Mouse (Mus musculus) hindbrain, embryonic 16.5 days (tissue): ENCODE measurements around the gene Zfp385b. TPM values are rescaled to one million over a fixed set of nuclear protein-coding genes. Genes with fewer than 3 reads are reported as not detected.

ENCODE experiments used
- ATAC-seq: fragments of 200-750 bp; cut with Nextera tagmentation; 2 replicates; pipeline ENCODE4 v1.8.0; 2017; ENCODE audit warnings: moderate TSS enrichment, moderate library complexity
- H3K27ac ChIP-seq: fragments of 300-500 bp; sonication (generic); 2 replicates; pipeline ENCODE4 v1.5.1; 2014; ENCODE audit warnings: low read depth, mild to moderate bottlenecking, control low read depth, low read length, moderate library complexity
- H3K27me3 ChIP-seq: fragments of 300-500 bp; sonication (generic); replicated peaks from 2 replicates; pipeline ENCODE4 v1.6.1; 2014; ENCODE audit warnings: low read length; ENCODE audit not compliant: control insufficient read depth, insufficient read depth
- H3K36me3 ChIP-seq: fragments of 300-500 bp; sonication (generic); 2 replicates; pipeline ENCODE4 v1.6.1; 2014; ENCODE audit warnings: mild to moderate bottlenecking, low read length, moderate library complexity, mixed read lengths; ENCODE audit not compliant: control insufficient read depth, insufficient read depth
- H3K4me1 ChIP-seq: fragments of 300-500 bp; sonication (generic); 2 replicates; pipeline ENCODE4 v1.6.1; 2014; ENCODE audit warnings: low read depth, low read length; ENCODE audit not compliant: control insufficient read depth, insufficient read depth
- H3K4me2 ChIP-seq: fragments of 300-500 bp; sonication (generic); 2 replicates; pipeline ENCODE4 v1.6.1; 2014; ENCODE audit warnings: mild to moderate bottlenecking, low read length, control low read depth, moderate library complexity
- H3K4me3 ChIP-seq: fragments of 300-500 bp; sonication (generic); 2 replicates; pipeline ENCODE4 v1.5.1; 2014; ENCODE audit warnings: mild to moderate bottlenecking, low read length, control low read depth, moderate library complexity
- H3K9ac ChIP-seq: fragments of 300-500 bp; sonication (generic); 2 replicates; pipeline ENCODE4 v1.6.1; 2014; ENCODE audit warnings: low read depth, mild to moderate bottlenecking, control low read depth, low read length, moderate library complexity
- H3K9me3 ChIP-seq: fragments of 300-500 bp; sonication (generic); 2 replicates; pipeline ENCODE4 v1.6.1; 2014; ENCODE audit warnings: mild to moderate bottlenecking, low read length, moderate library complexity; ENCODE audit not compliant: control insufficient read depth
- WGBS: fragments of 180-500 bp; shearing (Covaris S2); extraction: QIAGEN DNeasy Blood & Tissue Kit; methylation state at CpG from one replicate; pipeline ENCODE4 v1.1.7; 2014; 5-methylcytosine and 5-hydroxymethylcytosine counted together
- polyA plus RNA-seq: library from polyadenylated mRNA; unstranded; fragments of >200 nt; fragmentation: Nextera tagmentation; extraction: Ambion mirVana; gene quantifications from 2 replicates; pipeline ENCODE4 v1.2.1, GENCODE M21; 2015

Zfp385b gene
- polyA plus RNA-seq, 1 experiment from 2014 or later = 17.4 TPM

GRCm38 (mm10) chr2:77500480-77500879, 319.0 kb downstream of the Zfp385b start:
- Histone ChIP-seq H3K27me3 (no peaks in the 10 kb centered on the region), H3K4me1 (no peaks in the 10 kb centered on the region), H3K27ac (no peak overlapping the region), H3K9ac (no peak overlapping the region), H3K9me3 (no peaks in the 10 kb centered on the region), H3K4me2 (no peak overlapping the region), H3K4me3 (no peak overlapping the region), H3K36me3 (no peaks in the 10 kb centered on the region)
- 56% methylated on average over 6 of the region's 6 CpGs for WGBS
- no peak for ATAC-seq

- Histone ChIP-seq H3K4me3 (no peak overlapping the region), H3K27ac (no peak overlapping the region), H3K9me3 (no peaks in the 10 kb centered on the region), H3K36me3 (no peaks in the 10 kb centered on the region), H3K4me1 (no peaks in the 10 kb centered on the region), H3K9ac (no peak overlapping the region), H3K27me3 (no peaks in the 10 kb centered on the region), H3K4me2 (no peak overlapping the region)
- WGBS = 89% methylated on average over 4 of the region's 4 CpGs
- no peak for ATAC-seq
Observed at GRCm38 (mm10) chr2:77498379-77498778, 321.1 kb downstream of the Zfp385b start.

GRCm38 (mm10) chr2:77497942-77498341, 321.5 kb downstream of the Zfp385b start:
- 86% methylated on average over 6 of the region's 6 CpGs for WGBS
- no peaks in the 10 kb centered on the region for H3K9me3 ChIP-seq
- no peak for ATAC-seq

GRCm38 (mm10) chr2:77496071-77496470, 323.4 kb downstream of the Zfp385b start:
- Histone ChIP-seq H3K9me3 (no peaks in the 10 kb centered on the region), H3K9ac (no peak overlapping the region), H3K4me2 (no peak overlapping the region), H3K4me3 (no peak overlapping the region), H3K27ac (no peak overlapping the region), H3K36me3 (no peaks in the 10 kb centered on the region), H3K27me3 (no peaks in the 10 kb centered on the region), H3K4me1 (no peaks in the 10 kb centered on the region)
- WGBS = 89% methylated on average over 7 of the region's 7 CpGs
- no peak for ATAC-seq

More at GRCm38 (mm10) chr2:77497942-77498341, 321.5 kb downstream of the Zfp385b start:
- no peaks in the 10 kb centered on the region for H3K27me3 ChIP-seq
- H3K4me1 ChIP-seq = no peaks in the 10 kb centered on the region
- no peak overlapping the region for H3K4me3 ChIP-seq
- no peak overlapping the region for H3K9ac ChIP-seq
- H3K36me3 ChIP-seq = no peaks in the 10 kb centered on the region
- H3K4me2 ChIP-seq = no peak overlapping the region
- H3K27ac ChIP-seq = no peak overlapping the region

- Histone ChIP-seq H3K9me3 (no peaks in the 10 kb centered on the region), H3K36me3 (no peaks in the 10 kb centered on the region), H3K9ac (no peak overlapping the region), H3K27ac (no peak overlapping the region), H3K4me2 (no peak overlapping the region), H3K4me1 (no peaks in the 10 kb centered on the region), H3K27me3 (no peaks in the 10 kb centered on the region), H3K4me3 (no peak overlapping the region)
- WGBS = 84% methylated on average over 4 of the region's 4 CpGs
- ATAC-seq = no peak
Observed at GRCm38 (mm10) chr2:77495344-77495743, 324.1 kb downstream of the Zfp385b start.

GRCm38 (mm10) chr2:77493695-77494094, 325.7 kb downstream of the Zfp385b start:
- H3K27ac ChIP-seq = no peak overlapping the region
- no peak overlapping the region for H3K4me3 ChIP-seq
- no peaks in the 10 kb centered on the region for H3K36me3 ChIP-seq
- H3K9me3 ChIP-seq = no peaks in the 10 kb centered on the region
- no peak for ATAC-seq
- WGBS = 92% methylated on average over 8 of the region's 8 CpGs
- H3K27me3 ChIP-seq = no peaks in the 10 kb centered on the region
- no peak overlapping the region for H3K4me2 ChIP-seq
- no peaks in the 10 kb centered on the region for H3K4me1 ChIP-seq
- no peak overlapping the region for H3K9ac ChIP-seq

GRCm38 (mm10) chr2:77487151-77487550, 332.3 kb downstream of the Zfp385b start:
- no peaks in the 10 kb centered on the region for H3K27me3 ChIP-seq
- H3K4me2 ChIP-seq = no peak overlapping the region
- no peak overlapping the region for H3K4me3 ChIP-seq
- no peaks in the 10 kb centered on the region for H3K36me3 ChIP-seq
- no peak overlapping the region for H3K27ac ChIP-seq
- no peak overlapping the region for H3K9ac ChIP-seq
- H3K4me1 ChIP-seq = no peaks in the 10 kb centered on the region
- 89% methylated on average over 8 of the region's 8 CpGs for WGBS
- no peak for ATAC-seq
- no peaks in the 10 kb centered on the region for H3K9me3 ChIP-seq

- no peaks in the 10 kb centered on the region for H3K9me3 ChIP-seq
- no peak overlapping the region for H3K4me2 ChIP-seq
- H3K27ac ChIP-seq = no peak overlapping the region
- 91% methylated on average over 10 of the region's 10 CpGs for WGBS
- H3K27me3 ChIP-seq = no peaks in the 10 kb centered on the region
- ATAC-seq = no peak
- no peak overlapping the region for H3K9ac ChIP-seq
- no peaks in the 10 kb centered on the region for H3K4me1 ChIP-seq
- H3K4me3 ChIP-seq = no peak overlapping the region
- no peaks in the 10 kb centered on the region for H3K36me3 ChIP-seq
Observed at GRCm38 (mm10) chr2:77481274-77481673, 338.2 kb downstream of the Zfp385b start.

- 92% methylated on average over 10 of the region's 10 CpGs for WGBS
- Histone ChIP-seq H3K9ac (no peak overlapping the region), H3K9me3 (no peaks in the 10 kb centered on the region; the same call in 1 of the 2 replicates), H3K27ac (no peak overlapping the region), H3K4me3 (no peak overlapping the region), H3K4me2 (no peak overlapping the region), H3K27me3 (no peaks in the 10 kb centered on the region), H3K4me1 (no peaks in the 10 kb centered on the region), H3K36me3 (no peaks in the 10 kb centered on the region)
- ATAC-seq = no peak
Observed at GRCm38 (mm10) chr2:77477536-77477935, 341.9 kb downstream of the Zfp385b start.

- Histone ChIP-seq H3K4me2 (no peak overlapping the region), H3K36me3 (no peaks in the 10 kb centered on the region), H3K4me1 (0 out of 2 replicates have a peak, but pooled peaks cover 2% of the 10 kb centered on the region), H3K9me3 (no peaks in the 10 kb centered on the region; the same call in 1 of the 2 replicates), H3K4me3 (no peak overlapping the region), H3K9ac (no peak overlapping the region), H3K27me3 (no peaks in the 10 kb centered on the region), H3K27ac (no peak overlapping the region)
- 78% methylated on average over 8 of the region's 8 CpGs for whole genome bisulfite sequencing
- ATAC-seq = no peak
Observed at GRCm38 (mm10) chr2:77476444-77476843, 343.0 kb downstream of the Zfp385b start.
